Mouse (Mus musculus): ENCODE measurements around the gene Tnni3k. TPM values are rescaled to one million over a fixed set of nuclear protein-coding genes. Genes with fewer than 3 reads are reported as not detected.

Tnni3k gene
- polyA plus RNA-seq, 1 experiment from 2014 or later = 0.22 TPM

DNA sequence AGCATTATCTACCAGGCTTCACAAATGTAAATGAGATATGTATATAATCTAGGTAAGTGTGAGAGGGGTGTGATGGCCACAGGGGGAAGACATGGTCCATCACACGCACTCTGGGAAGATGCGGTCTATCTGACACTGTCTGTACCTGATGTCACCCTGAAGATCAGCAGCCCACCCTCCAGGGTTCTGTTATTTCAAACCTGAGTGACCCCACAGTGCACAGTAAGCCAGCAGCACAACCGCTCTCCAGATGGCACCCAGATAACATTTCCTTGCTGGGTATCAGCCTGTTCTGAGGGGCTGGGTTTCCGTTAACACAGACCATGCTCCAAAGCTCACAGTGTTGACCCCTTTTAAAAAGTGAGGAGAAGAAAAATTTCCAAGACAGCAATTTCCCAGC is 288.9 kb downstream of the Tnni3k start:
- Histone ChIP-seq H3K27me3 (ENCODE audit: insufficient read depth, poor library complexity, severe bottlenecking) (no peaks in the 10 kb centered on the region), H3K27ac (no peak overlapping the region), H3K9me3 (no peaks in the 10 kb centered on the region), H3K36me3 (no peaks in the 10 kb centered on the region), H3K4me3 (no peak overlapping the region), H3K4me1 (replicated peaks) (peaks cover 14% of the 10 kb centered on the region)
- DNase-seq (ENCODE audit: low spot score) = no peak
- 77% methylated on average over 4 of the region's 4 CpGs for WGBS

DNA sequence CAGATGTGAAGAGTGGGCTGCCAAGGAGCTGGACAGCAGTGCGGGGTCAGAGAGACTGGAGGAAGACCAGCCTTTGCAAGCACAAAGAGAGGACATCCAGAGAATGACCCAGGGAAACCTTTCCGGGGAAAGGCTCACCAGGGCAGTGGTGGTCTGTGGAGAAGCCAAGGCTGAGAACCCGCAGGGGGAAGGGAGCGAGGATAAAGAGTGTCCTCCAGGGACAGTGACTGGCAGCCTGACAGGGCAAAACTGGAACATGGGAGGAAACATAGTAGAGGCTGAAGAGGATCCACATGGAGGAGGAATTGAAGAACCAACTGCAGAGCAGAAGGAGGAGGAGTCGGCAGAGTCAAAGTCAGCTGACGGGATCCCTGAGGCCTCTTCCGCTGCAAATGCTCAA is 291.1 kb downstream of the Tnni3k start:
- peaks cover 14% of the 10 kb centered on the region for H3K4me1 ChIP-seq (replicated peaks)
- no peak overlapping the region for H3K27ac ChIP-seq
- H3K4me3 ChIP-seq = no peak overlapping the region
- no peaks in the 10 kb centered on the region for H3K27me3 ChIP-seq (ENCODE audit: insufficient read depth, poor library complexity, severe bottlenecking)
- WGBS = 85% methylated on average over 7 of the region's 7 CpGs
- H3K36me3 ChIP-seq = no peaks in the 10 kb centered on the region
- no peak for DNase-seq (ENCODE audit: low spot score)
- H3K9me3 ChIP-seq = no peaks in the 10 kb centered on the region

DNA sequence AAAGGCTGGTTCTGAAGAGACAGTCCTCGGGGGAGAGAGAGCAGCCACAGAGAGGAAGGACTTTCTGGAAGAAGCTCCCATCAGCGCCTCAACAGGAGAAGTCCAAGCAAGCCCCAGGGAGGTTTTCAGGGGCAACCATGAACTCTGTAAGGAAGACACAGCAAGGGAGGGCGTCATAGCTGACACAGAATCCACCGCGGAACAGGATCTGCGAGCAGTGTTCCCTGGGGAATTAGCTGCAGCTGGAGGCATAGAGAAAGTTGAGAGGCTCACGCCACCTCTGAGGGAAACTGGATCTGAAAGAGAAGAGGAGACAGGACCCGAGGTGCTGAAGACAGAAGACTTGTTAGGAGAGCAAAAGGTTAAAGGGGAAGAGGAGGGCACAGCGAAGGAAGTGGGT is 291.8 kb downstream of the Tnni3k start:
- H3K27me3 ChIP-seq (ENCODE audit: insufficient read depth, poor library complexity, severe bottlenecking) = no peaks in the 10 kb centered on the region
- H3K4me1 ChIP-seq (replicated peaks) = peaks cover 14% of the 10 kb centered on the region
- no peaks in the 10 kb centered on the region for H3K9me3 ChIP-seq
- H3K27ac ChIP-seq = 0 out of 2 replicates have a peak overlapping the region, but pooled peaks have one; percentile 59
- DNase-seq (ENCODE audit: low spot score) = no peak
- H3K36me3 ChIP-seq = no peaks in the 10 kb centered on the region
- no peak overlapping the region for H3K4me3 ChIP-seq
- WGBS = 69% methylated on average over 9 of the region's 9 CpGs

DNA sequence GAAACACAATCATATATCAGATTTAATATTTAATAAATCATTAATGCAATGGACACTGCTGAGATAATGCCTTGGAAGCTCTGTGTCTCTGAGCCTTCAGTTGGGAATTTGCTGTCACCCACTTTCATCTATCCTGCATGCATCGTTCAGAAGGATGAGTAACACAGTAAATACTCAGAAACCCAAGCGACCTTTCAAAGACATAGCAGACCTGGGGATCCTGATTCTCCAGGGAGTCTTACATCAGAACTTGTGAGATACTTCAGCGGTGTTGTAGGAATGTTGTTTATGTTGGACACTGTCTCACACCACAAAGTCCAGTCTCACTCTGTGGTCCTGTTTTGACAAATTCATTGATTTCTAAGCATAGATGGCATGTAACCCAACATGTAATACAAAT is 294.1 kb downstream of the Tnni3k start:
- 84% methylated on average over 3 of the region's 3 CpGs for WGBS

DNA sequence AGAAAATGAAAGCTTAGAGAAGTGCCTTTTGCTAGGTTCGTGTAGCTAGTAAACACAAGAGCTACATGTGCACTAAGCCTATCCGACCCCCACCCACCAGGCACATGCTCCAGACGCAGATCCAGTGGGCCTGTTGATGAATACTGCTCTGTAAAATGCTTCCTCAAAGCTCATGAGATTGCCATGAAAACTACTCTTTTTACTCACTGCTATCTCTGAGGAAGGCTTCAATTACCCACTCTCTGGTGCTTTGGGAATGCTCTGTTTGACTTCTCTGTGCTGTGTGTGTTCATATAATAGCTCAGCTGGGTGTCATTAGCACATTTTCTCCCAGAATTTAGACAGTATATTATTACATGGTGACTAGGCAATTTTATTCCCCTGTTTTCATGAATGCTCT is 297.1 kb downstream of the Tnni3k start:
- Histone ChIP-seq H3K27me3 (ENCODE audit: insufficient read depth, poor library complexity, severe bottlenecking) (no peaks in the 10 kb centered on the region), H3K4me3 (no peak overlapping the region), H3K27ac (no peak overlapping the region), H3K9me3 (no peaks in the 10 kb centered on the region), H3K36me3 (no peaks in the 10 kb centered on the region), H3K4me1 (replicated peaks) (peaks cover 12% of the 10 kb centered on the region)
- 52% methylated on average over 3 of the region's 3 CpGs for WGBS
- no peak for DNase-seq (ENCODE audit: low spot score)

More for the DNA sequence above, 294.1 kb downstream of the Tnni3k start:
- Histone ChIP-seq H3K27ac (no peak overlapping the region), H3K4me3 (no peak overlapping the region), H3K36me3 (no peaks in the 10 kb centered on the region), H3K9me3 (no peaks in the 10 kb centered on the region), H3K27me3 (ENCODE audit: insufficient read depth, poor library complexity, severe bottlenecking) (no peaks in the 10 kb centered on the region), H3K4me1 (replicated peaks) (peaks cover 17% of the 10 kb centered on the region)
- no peak for DNase-seq (ENCODE audit: low spot score)

DNA sequence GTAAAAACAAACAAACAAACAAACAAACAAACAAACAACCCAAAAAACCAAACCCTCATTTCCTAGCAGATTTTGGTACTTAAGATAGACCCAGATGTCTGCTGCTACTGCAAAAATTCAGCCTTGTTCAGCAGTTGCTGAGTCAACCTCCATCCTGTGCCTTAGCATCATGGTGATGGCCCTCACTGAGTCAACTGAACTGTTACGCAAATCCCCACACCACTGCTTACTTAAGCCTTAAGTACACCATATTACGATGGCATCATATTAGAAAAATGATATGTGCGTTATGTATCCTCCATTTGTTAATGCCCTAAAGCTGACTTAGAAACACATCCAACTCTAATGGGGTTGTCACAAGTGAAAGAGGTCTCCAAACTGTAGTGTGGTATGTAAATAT is 300.0 kb downstream of the Tnni3k start:
- Histone ChIP-seq H3K4me1 (replicated peaks) (peaks cover 9% of the 10 kb centered on the region; the same call in 1 of the 2 replicates), H3K36me3 (no peaks in the 10 kb centered on the region), H3K4me3 (no peak overlapping the region), H3K9me3 (no peaks in the 10 kb centered on the region), H3K27ac (no peak overlapping the region), H3K27me3 (ENCODE audit: insufficient read depth, poor library complexity, severe bottlenecking) (no peaks in the 10 kb centered on the region)
- no peak for DNase-seq (ENCODE audit: low spot score)
- WGBS = 92% methylated on average over 3 of the region's 3 CpGs

DNA sequence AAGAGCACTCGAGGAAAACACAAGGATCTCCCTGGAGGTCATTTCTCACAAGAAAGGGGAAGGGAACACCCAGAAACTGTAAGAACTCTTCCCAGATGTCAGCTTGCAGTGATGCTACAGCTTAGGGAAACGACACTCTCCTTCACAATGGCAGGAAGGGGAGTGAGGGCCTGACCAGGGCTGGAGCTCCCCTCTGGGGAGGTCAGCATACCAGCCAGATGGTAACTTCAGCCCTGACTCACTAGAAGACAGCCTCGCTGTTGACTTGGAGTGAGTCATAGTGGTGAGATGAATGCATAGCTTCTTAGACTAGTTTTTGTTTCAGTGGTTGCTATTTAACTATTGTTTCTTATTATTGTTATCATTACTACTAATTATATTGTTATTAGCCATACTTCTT is 300.7 kb downstream of the Tnni3k start:
- 53% methylated on average over 3 of the region's 3 CpGs for WGBS
- DNase-seq (ENCODE audit: low spot score) = no peak
- no peaks in the 10 kb centered on the region for H3K36me3 ChIP-seq
- H3K27ac ChIP-seq = no peak overlapping the region
- H3K4me3 ChIP-seq = no peak overlapping the region
- H3K9me3 ChIP-seq = no peaks in the 10 kb centered on the region
- H3K27me3 ChIP-seq (ENCODE audit: insufficient read depth, poor library complexity, severe bottlenecking) = no peaks in the 10 kb centered on the region
- peaks cover 9% of the 10 kb centered on the region; the same call in 1 of the 2 replicates for H3K4me1 ChIP-seq (replicated peaks)

DNA sequence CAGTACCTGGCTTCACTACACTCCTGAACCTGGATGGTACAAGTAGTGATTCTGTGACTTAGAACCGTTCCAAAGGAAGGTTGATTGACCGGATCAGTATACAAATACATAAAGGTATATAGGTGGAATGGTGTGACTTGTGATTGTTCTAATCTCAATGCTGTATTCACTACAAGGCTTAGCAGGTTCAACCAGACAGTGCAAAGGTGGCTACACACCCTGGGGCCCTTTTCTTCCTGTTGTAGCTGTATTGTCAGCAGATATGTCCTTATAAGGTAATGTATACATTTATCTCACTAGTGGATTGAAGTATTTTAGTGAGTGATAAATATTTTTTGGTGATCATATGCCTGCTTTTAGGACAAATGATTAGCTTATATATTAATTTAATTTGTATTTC is 310.9 kb downstream of the Tnni3k start:
- peaks cover 7% of the 10 kb centered on the region; the same call in 1 of the 2 replicates for H3K4me1 ChIP-seq (replicated peaks)
- WGBS = 93% methylated on average over 2 of the region's 2 CpGs

DNA sequence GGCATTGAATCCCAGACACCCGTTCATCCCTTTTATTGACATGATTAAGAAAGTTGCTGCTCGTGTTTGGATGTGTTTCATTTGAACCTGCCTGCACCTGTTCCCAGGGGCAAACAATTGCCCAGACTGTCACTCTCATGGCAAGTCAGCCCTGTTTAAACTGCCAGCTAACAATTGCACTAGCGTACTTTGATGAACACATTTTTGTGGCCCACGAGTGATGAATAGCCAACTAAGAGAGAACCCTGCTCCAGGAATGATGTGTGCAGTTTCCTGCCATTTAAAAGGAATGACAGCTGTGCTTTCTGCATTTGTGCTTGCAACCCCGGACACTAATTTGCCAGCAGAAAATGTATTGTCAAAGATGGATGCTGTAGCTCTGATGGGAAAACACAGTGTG is 312.3 kb downstream of the Tnni3k start:
- Histone ChIP-seq H3K4me3 (no peak overlapping the region), H3K36me3 (no peaks in the 10 kb centered on the region), H3K27me3 (ENCODE audit: insufficient read depth, poor library complexity, severe bottlenecking) (no peaks in the 10 kb centered on the region), H3K9me3 (no peaks in the 10 kb centered on the region), H3K4me1 (replicated peaks) (peaks cover 7% of the 10 kb centered on the region; the same call in 1 of the 2 replicates), H3K27ac (no peak overlapping the region)
- no peak for DNase-seq (ENCODE audit: low spot score)
- WGBS = 55% methylated on average over 5 of the region's 5 CpGs

More for the DNA sequence above, 310.9 kb downstream of the Tnni3k start:
- Histone ChIP-seq H3K27me3 (ENCODE audit: insufficient read depth, poor library complexity, severe bottlenecking) (no peaks in the 10 kb centered on the region), H3K4me3 (no peak overlapping the region), H3K9me3 (no peaks in the 10 kb centered on the region), H3K27ac (no peak overlapping the region), H3K36me3 (no peaks in the 10 kb centered on the region)
- DNase-seq (ENCODE audit: low spot score) = no peak

DNA sequence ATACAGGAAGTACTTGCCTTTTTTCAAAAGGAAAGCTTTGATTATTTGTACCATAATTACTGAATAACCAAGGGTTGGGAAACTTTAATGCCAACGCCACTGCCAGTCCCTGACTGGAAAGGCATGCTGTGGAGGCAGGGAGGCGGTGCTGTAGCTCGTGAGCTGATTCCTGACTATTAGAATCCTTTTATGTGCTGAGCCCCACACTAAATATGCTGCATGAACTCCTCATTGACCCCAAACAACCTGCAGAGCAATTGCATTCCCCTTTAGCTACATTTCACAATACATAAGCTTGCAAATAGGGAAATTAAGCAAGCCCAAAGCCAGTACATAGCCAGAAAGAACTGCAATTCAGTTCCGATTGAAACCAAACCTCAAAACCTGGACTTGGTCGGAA is 313.7 kb downstream of the Tnni3k start:
- Histone ChIP-seq H3K4me1 (replicated peaks) (peaks cover 7% of the 10 kb centered on the region; the same call in 1 of the 2 replicates), H3K4me3 (no peak overlapping the region), H3K36me3 (no peaks in the 10 kb centered on the region), H3K27ac (no peak overlapping the region), H3K9me3 (no peaks in the 10 kb centered on the region), H3K27me3 (ENCODE audit: insufficient read depth, poor library complexity, severe bottlenecking) (no peaks in the 10 kb centered on the region)
- 70% methylated on average over 5 of the region's 5 CpGs for WGBS
- DNase-seq (ENCODE audit: low spot score) = no peak

Other genes starting within 250 kb of the Tnni3k start
- 14.7 and 15.3 TPM in 2 replicates for gene Fpgt, start 38.0 kb upstream of the Tnni3k start, polyA plus RNA-seq (2016; fragmentation: Nextera tagmentation; extraction: Ambion mirVana)
- 1.2 and 1.6 TPM in 2 replicates for gene Lrriq3, start 38.0 kb upstream of the Tnni3k start, polyA plus RNA-seq (2016; fragmentation: Nextera tagmentation; extraction: Ambion mirVana)